Mouse (Mus musculus) stomach, postnatal 0 days (tissue): ENCODE data around the gene Vgll2. TPM values are rescaled to one million over a fixed set of nuclear protein-coding genes. Genes with fewer than 3 reads are reported as not detected.

Source experiments
- ATAC-seq: fragments of 200-750 bp; cut with Nextera tagmentation; 2 replicates; pipeline ENCODE4 v1.8.0; 2017; ENCODE audit not compliant: low FRiP score, low TSS enrichment
- DNase-seq: peaks from one replicate; pipeline ENCODE4 v3.0.0-alpha.2; 2016; ENCODE audit warnings: low spot score
- H3K27ac ChIP-seq: fragments of 300-500 bp; sonication (generic); replicated peaks from 2 replicates; pipeline ENCODE4 v1.5.1; 2014; ENCODE audit warnings: mild to moderate bottlenecking, control low read depth
- H3K27me3 ChIP-seq: fragments of 300-500 bp; sonication (generic); 2 replicates; pipeline ENCODE4 v1.6.1; 2014; ENCODE audit warnings: low read length; ENCODE audit not compliant: control insufficient read depth, insufficient read depth
- H3K36me3 ChIP-seq: fragments of 300-500 bp; sonication (generic); 2 replicates; pipeline ENCODE4 v1.6.1; 2014; ENCODE audit warnings: low read length, mixed read lengths; ENCODE audit not compliant: control insufficient read depth, insufficient read depth
- H3K4me1 ChIP-seq: fragments of 300-500 bp; sonication (generic); replicated peaks from 2 replicates; pipeline ENCODE4 v1.6.1; 2014; ENCODE audit warnings: antibody characterized with exemption; ENCODE audit not compliant: control insufficient read depth, insufficient read depth
- H3K4me2 ChIP-seq: fragments of 300-500 bp; sonication (generic); replicated peaks from 2 replicates; pipeline ENCODE4 v1.6.1; 2014; ENCODE audit warnings: low read depth, mild to moderate bottlenecking, control low read depth, moderate library complexity
- H3K4me3 ChIP-seq: fragments of 300-500 bp; sonication (generic); 2 replicates; pipeline ENCODE4 v1.5.1; 2014; ENCODE audit warnings: low read depth, low read length, control low read depth
- H3K9ac ChIP-seq: fragments of 300-500 bp; sonication (generic); 2 replicates; pipeline ENCODE4 v1.6.1; 2014; ENCODE audit warnings: mild to moderate bottlenecking, low read length, control low read depth, mixed read lengths
- H3K9me3 ChIP-seq: fragments of 300-500 bp; sonication (generic); 2 replicates; pipeline ENCODE4 v1.6.1; 2016; ENCODE audit warnings: low read length; ENCODE audit not compliant: control insufficient read depth
- CTCF ChIP-seq: IDR thresholded peaks from 2 replicates; pipeline ENCODE4 v1.5.1; 2016; ENCODE audit warnings: antibody characterized with exemption, low read depth, mild to moderate bottlenecking, moderate library complexity
- EP300 ChIP-seq: optimal IDR thresholded peaks from 2 replicates; pipeline ENCODE3; 2016; ENCODE audit warnings: antibody characterized with exemption
- WGBS: fragments of 180-500 bp; shearing (Covaris S2); extraction: QIAGEN DNeasy Blood & Tissue Kit; methylation state at CpG from one replicate; pipeline ENCODE4 v1.1.7; 2014; 5-methylcytosine and 5-hydroxymethylcytosine counted together
- polyA plus RNA-seq: library from polyadenylated mRNA; unstranded; fragments of >200 nt; fragmentation: Nextera tagmentation; extraction: Ambion mirVana; gene quantifications from 2 replicates; pipeline ENCODE4 v1.2.1, GENCODE M21; 2015

The Vgll2 gene
- polyA plus RNA-seq, result 0.13 and 0.31 TPM in 2 replicates

DNA sequence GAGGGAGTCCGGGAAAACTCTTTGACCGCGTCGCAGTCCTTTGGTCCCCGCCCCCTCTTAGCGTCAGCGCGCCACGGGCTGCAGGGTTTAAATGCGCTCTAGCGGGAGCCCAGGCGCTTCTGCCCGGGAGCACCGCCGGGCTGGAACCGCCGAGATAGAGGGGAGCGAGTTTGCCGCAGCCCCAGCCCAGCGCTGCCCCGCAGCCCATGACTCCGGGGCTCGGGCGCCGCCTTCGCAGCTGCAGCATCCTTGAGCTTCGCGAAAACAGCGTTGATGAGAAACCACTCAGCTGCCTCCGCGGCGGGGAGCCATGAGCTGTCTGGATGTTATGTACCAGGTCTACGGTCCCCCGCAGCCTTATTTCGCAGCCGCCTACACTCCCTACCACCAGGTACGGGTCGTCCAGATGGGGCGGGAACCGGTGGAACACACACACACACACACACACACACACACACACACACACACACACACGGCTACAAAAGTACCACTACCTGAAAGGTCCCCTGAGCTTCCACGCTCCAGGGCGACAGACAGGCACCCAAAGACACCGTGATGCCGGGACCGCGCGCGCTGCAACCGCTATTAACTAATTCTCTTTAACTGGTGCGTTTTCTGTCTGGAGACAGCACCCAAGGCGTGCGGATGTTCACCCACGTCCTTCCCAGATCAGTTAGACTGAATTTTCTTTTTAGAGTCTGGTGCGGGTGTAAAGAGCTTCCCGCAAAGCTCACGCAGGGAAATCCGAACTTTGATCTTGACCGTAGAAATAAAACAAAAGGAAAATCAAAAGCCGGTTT is at the start of gene Vgll2:
Gene Vgll2, plus strand, starts transcription at position 90 of the 800 bp plus-strand sequence.
- peak within 1 kb of the TSS; percentile 67 for H3K4me2 ChIP-seq
- H3K9me3 ChIP-seq, result no peaks in the 10 kb centered on the region
- H3K27me3 ChIP-seq, result peaks cover 44% of the 10 kb centered on the region
- peak within 1 kb of the TSS; percentile 40 for H3K4me3 ChIP-seq
- no peaks in the 10 kb centered on the region for H3K36me3 ChIP-seq
- no peak within 1 kb of the TSS for H3K27ac ChIP-seq
- no peak within 1 kb of the TSS for H3K9ac ChIP-seq
- peak; percentile 40 for DNase-seq
- H3K4me1 ChIP-seq, result no peaks in the 10 kb centered on the region
- no peak for ATAC-seq
- TF ChIP-seq CTCF, result no peak
- TF ChIP-seq EP300, result no peak
- WGBS, result 2% methylated on average over 46 of the region's 60 CpGs

DNA sequence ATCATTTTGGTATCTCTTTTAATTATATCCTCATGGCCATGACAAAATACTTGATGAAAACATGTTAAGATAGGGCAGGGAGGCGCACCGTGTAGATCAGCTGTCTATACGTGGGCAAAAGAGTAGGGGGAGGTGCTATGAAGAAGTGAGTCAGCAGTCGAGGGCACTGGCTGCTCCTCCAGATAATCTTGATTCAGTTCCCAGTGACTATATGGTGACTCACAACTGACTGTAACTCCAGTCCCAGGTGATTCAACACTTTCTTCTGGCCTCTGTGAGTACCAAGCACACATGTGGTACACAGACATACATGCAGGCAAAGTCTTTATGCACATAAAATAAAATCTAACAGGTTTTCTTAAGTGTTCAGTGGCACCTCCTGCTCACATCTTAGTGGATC is 47.2 kb upstream of the Vgll2 start:
- Histone ChIP-seq H3K4me2 (no peak overlapping the region), H3K27me3 (no peaks in the 10 kb centered on the region), H3K4me3 (no peak overlapping the region), H3K36me3 (no peaks in the 10 kb centered on the region), H3K9ac (no peak overlapping the region), H3K9me3 (no peaks in the 10 kb centered on the region), H3K4me1 (no peaks in the 10 kb centered on the region), H3K27ac (no peak overlapping the region)
- DNase-seq, result no peak
- peak; percentile 29; the same call in 1 of the 2 replicates for ATAC-seq
- TF ChIP-seq EP300 (no peak), CTCF (no peak)
- WGBS, result 56% methylated on average over 4 of the region's 4 CpGs

DNA sequence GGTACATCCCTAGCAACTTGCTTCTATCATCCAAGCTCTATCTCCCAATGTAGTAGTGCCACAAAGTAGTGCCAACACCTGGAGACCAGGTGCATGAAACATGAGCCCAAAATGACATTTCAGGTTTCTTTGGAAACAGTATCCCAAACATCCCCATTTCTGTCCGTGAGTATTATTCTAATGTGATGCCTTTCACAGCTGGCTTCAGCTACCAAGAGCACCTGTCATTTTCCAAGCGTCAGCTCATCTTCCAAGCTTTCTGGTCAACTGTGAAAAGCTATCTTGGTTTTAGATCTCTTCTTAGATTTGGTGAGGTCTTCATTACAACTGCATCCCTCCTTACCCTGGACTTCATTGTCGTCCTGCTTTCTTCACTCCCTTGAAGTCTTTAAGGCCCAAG is 46.7 kb upstream of the Vgll2 start:
- DNase-seq (no peak), ATAC-seq (no peak)
- Histone ChIP-seq H3K27ac (no peak overlapping the region), H3K4me1 (no peaks in the 10 kb centered on the region), H3K9ac (no peak overlapping the region), H3K4me3 (no peak overlapping the region), H3K36me3 (no peaks in the 10 kb centered on the region), H3K4me2 (no peak overlapping the region), H3K9me3 (no peaks in the 10 kb centered on the region), H3K27me3 (no peaks in the 10 kb centered on the region)
- TF ChIP-seq CTCF (no peak), EP300 (no peak)
- 76% methylated on average over 3 of the region's 3 CpGs for WGBS

DNA sequence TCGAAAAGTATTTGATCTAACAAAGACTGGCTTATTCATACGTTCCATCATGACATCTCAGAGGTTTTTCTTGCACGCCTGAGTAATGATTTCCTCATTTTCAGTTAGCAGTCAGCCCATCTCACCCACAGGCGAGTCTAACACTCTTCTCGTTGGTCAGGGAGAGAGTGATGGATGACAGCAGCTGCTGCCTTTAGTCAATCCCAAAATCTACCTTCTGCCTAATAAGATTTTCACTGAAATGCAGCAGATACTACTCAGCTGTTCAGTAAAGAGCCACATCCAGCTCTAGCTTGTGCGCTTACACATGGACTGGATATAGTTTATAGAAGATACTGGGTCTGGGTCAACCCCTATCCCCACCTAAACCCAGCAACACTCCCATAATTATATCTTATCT is 40.7 kb upstream of the Vgll2 start:
- no peaks in the 10 kb centered on the region for H3K36me3 ChIP-seq
- DNase-seq (no peak), ATAC-seq (no peak)
- no peaks in the 10 kb centered on the region for H3K4me1 ChIP-seq
- H3K4me2 ChIP-seq, result no peak overlapping the region
- 55% methylated on average over 6 of the region's 6 CpGs for WGBS
- no peak overlapping the region for H3K27ac ChIP-seq
- no peaks in the 10 kb centered on the region for H3K9me3 ChIP-seq
- no peak overlapping the region for H3K9ac ChIP-seq
- H3K27me3 ChIP-seq, result no peaks in the 10 kb centered on the region
- TF ChIP-seq EP300 (no peak), CTCF (no peak)
- no peak overlapping the region for H3K4me3 ChIP-seq

DNA sequence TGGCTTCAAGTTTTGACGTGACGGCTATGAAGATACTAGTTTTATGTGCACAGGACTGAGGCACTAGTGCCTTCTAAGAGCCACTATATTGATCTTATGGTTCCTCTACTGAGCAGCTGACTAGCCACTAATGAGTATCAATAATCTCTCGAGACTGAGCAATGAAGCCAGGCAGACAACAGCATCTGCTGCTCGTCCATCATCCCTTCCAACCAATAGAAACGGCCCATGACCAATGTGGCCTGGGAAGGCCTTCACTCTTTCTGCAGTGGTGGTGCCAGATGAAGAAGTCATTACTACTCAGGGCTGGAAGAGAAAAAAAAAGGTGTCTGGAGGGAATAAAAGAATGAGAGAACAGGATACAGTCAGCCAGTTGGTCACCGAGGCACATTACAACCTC is 39.9 kb upstream of the Vgll2 start:
- Histone ChIP-seq H3K4me2 (no peak overlapping the region), H3K27ac (no peak overlapping the region), H3K4me1 (no peaks in the 10 kb centered on the region), H3K27me3 (no peaks in the 10 kb centered on the region), H3K4me3 (no peak overlapping the region), H3K36me3 (no peaks in the 10 kb centered on the region), H3K9me3 (no peaks in the 10 kb centered on the region), H3K9ac (no peak overlapping the region)
- no peak for TF ChIP-seq CTCF
- no peak for TF ChIP-seq EP300
- no peak for DNase-seq
- ATAC-seq, result no peak
- WGBS, result 75% methylated on average over 6 of the region's 6 CpGs

DNA sequence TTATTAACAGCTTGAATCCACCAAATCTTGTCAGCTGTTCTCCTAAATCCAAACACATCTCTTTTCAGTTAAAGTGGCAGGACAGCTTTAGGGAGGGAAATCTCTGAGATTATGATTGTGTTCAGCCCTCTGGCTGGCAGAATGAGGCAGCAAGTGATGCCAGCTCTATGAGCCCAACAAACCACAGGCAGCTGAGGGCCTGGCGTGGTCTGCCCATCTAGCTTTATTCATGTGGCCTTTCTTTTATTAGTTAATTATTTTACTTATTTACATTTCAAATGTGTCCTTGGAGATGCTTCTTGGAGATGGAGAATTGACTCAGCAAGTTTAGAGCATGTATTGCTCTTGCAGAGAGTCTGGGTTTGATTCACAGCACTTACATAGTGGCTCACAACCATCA is 3.8 kb upstream of the Vgll2 start:
- Histone ChIP-seq H3K27me3 (peaks cover 22% of the 10 kb centered on the region; the same call in 1 of the 2 replicates), H3K36me3 (no peaks in the 10 kb centered on the region), H3K4me1 (no peaks in the 10 kb centered on the region), H3K4me3 (no peak overlapping the region), H3K9me3 (no peaks in the 10 kb centered on the region), H3K27ac (no peak overlapping the region), H3K4me2 (no peak overlapping the region), H3K9ac (no peak overlapping the region)
- no peak for ATAC-seq
- DNase-seq, result no peak
- 63% methylated on average over 1 of the region's 1 CpGs for WGBS
- TF ChIP-seq CTCF (no peak), EP300 (no peak)
